Mouse (Mus musculus): ENCODE results near the gene Btnl2.
A peak's percentile ranks its signal among the peaks of the same experiment; 100 is the strongest.

Btnl2 gene

DNA sequence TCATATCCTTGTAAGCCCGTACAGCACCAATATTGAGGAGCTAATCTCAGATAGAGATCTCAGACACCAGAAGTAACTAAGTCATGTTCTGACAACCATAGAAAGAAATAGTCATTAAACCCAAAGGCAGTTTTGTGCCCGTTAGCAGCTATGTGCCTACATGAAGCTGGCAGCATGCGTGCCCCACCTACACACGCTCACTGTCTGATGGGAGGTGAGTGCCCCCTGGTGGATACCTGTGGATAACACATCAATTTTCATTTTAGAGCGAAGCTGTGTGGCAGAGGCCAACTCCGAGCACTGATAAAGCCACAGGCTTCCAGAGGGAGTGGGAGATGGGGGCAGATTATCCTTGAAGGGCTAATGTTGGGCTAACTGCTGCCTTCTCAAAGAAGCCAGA, 56.5 kb downstream of the Btnl2 start:
- peak; percentile 76 for DNase-seq
